Mouse (Mus musculus): ENCODE measurements around the gene Rpa1.
"Not testable (repeated sequence)": the region's sequence is repeated elsewhere in the genome, so short reads cannot be mapped to it uniquely, and the experiment has no call there.

The Rpa1 gene

GRCm38 (mm10) chr11:75319246-75319645 is 28.9 kb downstream of the Rpa1 start:
- DNase-seq (ENCODE audit: low spot score): no peak

GRCm38 (mm10) chr11:75318351-75319221 is 29.5 kb downstream of the Rpa1 start:
- no peak for DNase-seq (ENCODE audit: low spot score)

GRCm38 (mm10) chr11:75313834-75314233 is 34.3 kb downstream of the Rpa1 start:
- DNase-seq (ENCODE audit: low spot score): no peak

GRCm38 (mm10) chr11:75311751-75312150 is 36.4 kb downstream of the Rpa1 start:
- DNase-seq (ENCODE audit: low spot score): no peak

- no peak for DNase-seq (ENCODE audit: low spot score)
Measured at GRCm38 (mm10) chr11:75310813-75311212, 37.3 kb downstream of the Rpa1 start.

- DNase-seq (ENCODE audit: low spot score): no peak
Measured at GRCm38 (mm10) chr11:75308650-75309049, 39.5 kb downstream of the Rpa1 start.

GRCm38 (mm10) chr11:75304797-75305196 is 43.3 kb downstream of the Rpa1 start:
- no peak for DNase-seq (ENCODE audit: low spot score)

GRCm38 (mm10) chr11:75300954-75301353 is 47.2 kb downstream of the Rpa1 start:
- DNase-seq (ENCODE audit: low spot score): no peak

- no peak for DNase-seq (ENCODE audit: low spot score)
Measured at GRCm38 (mm10) chr11:75299786-75300185, 48.3 kb downstream of the Rpa1 start.

GRCm38 (mm10) chr11:75298491-75298890 is 49.6 kb downstream of the Rpa1 start:
- no peak for DNase-seq (ENCODE audit: low spot score)

- DNase-seq (ENCODE audit: low spot score): no peak
Measured at GRCm38 (mm10) chr11:75297631-75298030, 50.5 kb downstream of the Rpa1 start.

GRCm38 (mm10) chr11:75296406-75297005 is 51.6 kb downstream of the Rpa1 start:
- no peak for DNase-seq (ENCODE audit: low spot score)

GRCm38 (mm10) chr11:75295534-75295933 is 52.6 kb downstream of the Rpa1 start:
- DNase-seq (ENCODE audit: low spot score): not testable (repeated sequence)

GRCm38 (mm10) chr11:75294862-75295261 is 53.3 kb downstream of the Rpa1 start:
- no peak for DNase-seq (ENCODE audit: low spot score)

GRCm38 (mm10) chr11:75293852-75294361 is 54.2 kb downstream of the Rpa1 start:
- DNase-seq (ENCODE audit: low spot score): no peak

- DNase-seq (ENCODE audit: low spot score): no peak
Measured at GRCm38 (mm10) chr11:75292281-75292680, 55.8 kb downstream of the Rpa1 start.

GRCm38 (mm10) chr11:75291389-75292215 is 56.5 kb downstream of the Rpa1 start:
- DNase-seq (ENCODE audit: low spot score): peak; percentile 62

- peak; percentile 90 for DNase-seq (ENCODE audit: low spot score)
Measured at GRCm38 (mm10) chr11:75290566-75291271, 57.4 kb downstream of the Rpa1 start.

GRCm38 (mm10) chr11:75289120-75289519 is 59.0 kb downstream of the Rpa1 start:
- DNase-seq (ENCODE audit: low spot score): no peak

GRCm38 (mm10) chr11:75288517-75288916 is 59.6 kb downstream of the Rpa1 start:
- no peak for DNase-seq (ENCODE audit: low spot score)

GRCm38 (mm10) chr11:75287940-75288339 is 60.2 kb downstream of the Rpa1 start:
- DNase-seq (ENCODE audit: low spot score): no peak

- DNase-seq (ENCODE audit: low spot score): no peak
Measured at GRCm38 (mm10) chr11:75286868-75287267, 61.3 kb downstream of the Rpa1 start.
